Mouse (Mus musculus) MN1 (cell line): ENCODE results near the gene Gm17654.
"Not testable (repeated sequence)": the region's sequence is repeated elsewhere in the genome, so short reads cannot be mapped to it uniquely, and the experiment has no call there.

Source experiments
- DNase-seq: peaks from one replicate; pipeline ENCODE4 v3.0.0-alpha.2; 2016; ENCODE audit warnings: low spot score

Gm17654 gene

GRCm38 (mm10) chr14:43579046-43579445 is at the start of gene Gm17654:
Gene Gm17654, minus strand, starts transcription at chr14:43579146.
- not testable (repeated sequence) for DNase-seq

- DNase-seq = not testable (repeated sequence)
Measured at GRCm38 (mm10) chr14:43607913-43608312, 29.0 kb upstream of the Gm17654 start, which contains the start of gene Gm10375. Gene Gm10375, minus strand, starts transcription at chr14:43608013.

GRCm38 (mm10) chr14:43577969-43578368 is 977 bp downstream of the Gm17654 start:
- DNase-seq = not testable (repeated sequence)

- not testable (repeated sequence) for DNase-seq
Measured at GRCm38 (mm10) chr14:43552271-43552670, 26.7 kb downstream of the Gm17654 start.

GRCm38 (mm10) chr14:43546281-43546680 is 32.7 kb downstream of the Gm17654 start:
- DNase-seq = not testable (repeated sequence)

- not testable (repeated sequence) for DNase-seq
Measured at GRCm38 (mm10) chr14:43543276-43543675, 35.7 kb downstream of the Gm17654 start, which contains the start of gene Gm5799. Gene Gm5799, plus strand, starts transcription at chr14:43543576.

GRCm38 (mm10) chr14:43538144-43538543 is 40.8 kb downstream of the Gm17654 start:
- not testable (repeated sequence) for DNase-seq

- DNase-seq = peak; percentile 5
Measured at GRCm38 (mm10) chr14:43532387-43532786, 46.6 kb downstream of the Gm17654 start.

GRCm38 (mm10) chr14:43532011-43532383 is 46.9 kb downstream of the Gm17654 start:
- not testable (repeated sequence) for DNase-seq

GRCm38 (mm10) chr14:43531052-43532010 is 47.6 kb downstream of the Gm17654 start:
- peak; percentile 5 for DNase-seq
